Mouse (Mus musculus) C2C12 (cell line): ENCODE results near the gene Srd5a3. TPM values are rescaled to one million over a fixed set of nuclear protein-coding genes. Genes with fewer than 3 reads are reported as not detected.

ENCODE experiments used
- H3K27me3 ChIP-seq: one replicate; pipeline ENCODE4 v1.6.1; 2011; ENCODE audit not compliant: control insufficient read depth, insufficient read depth, insufficient read length
- H3K36me3 ChIP-seq: one replicate; pipeline ENCODE4 v1.6.1; 2011; ENCODE audit not compliant: control insufficient read depth, insufficient read depth
- H3K4me3 ChIP-seq: one replicate; pipeline ENCODE4 v1.5.1; 2011; ENCODE audit warnings: mild to moderate bottlenecking, control low read depth; ENCODE audit not compliant: poor library complexity, insufficient read depth, severe bottlenecking
- H3K79me2 ChIP-seq: one replicate; pipeline ENCODE4 v1.6.1; 2011; ENCODE audit not compliant: control insufficient read depth, insufficient read depth
- H3K79me3 ChIP-seq: one replicate; pipeline ENCODE4 v1.6.1; 2011; ENCODE audit warnings: low read depth, control low read depth
- H3ac ChIP-seq: one replicate; pipeline ENCODE3; 2011; ENCODE audit warnings: low read depth; ENCODE audit not compliant: control insufficient read depth, insufficient read length
- CEBPB ChIP-seq: IDR thresholded peaks from one replicate; pipeline ENCODE4 v1.6.1; 2011; ENCODE audit warnings: low read depth, mild to moderate bottlenecking, control low read depth, moderate library complexity
- CTCF ChIP-seq: IDR thresholded peaks from one replicate; pipeline ENCODE4 v1.5.1; 2011; ENCODE audit not compliant: control insufficient read depth, insufficient read depth, insufficient read length
- FOSL1 ChIP-seq: IDR thresholded peaks from one replicate; pipeline ENCODE4 v1.8.0; 2011; ENCODE audit warnings: mild to moderate bottlenecking, low read length; ENCODE audit not compliant: poor library complexity, insufficient read depth, severe bottlenecking
- MAX ChIP-seq: IDR thresholded peaks from one replicate; pipeline ENCODE4 v1.6.1; 2011; ENCODE audit warnings: mild to moderate bottlenecking, control low read depth
- MYOD1 ChIP-seq: IDR thresholded peaks from one replicate; pipeline ENCODE4 v1.6.1; 2011; ENCODE audit warnings: low read depth; ENCODE audit not compliant: control insufficient read depth, insufficient read length
- MYOG ChIP-seq: IDR thresholded peaks from one replicate; pipeline ENCODE4 v1.6.1; 2011; ENCODE audit not compliant: control insufficient read depth, insufficient read length; ENCODE audit errors: extremely low read depth
- USF1 ChIP-seq: IDR thresholded peaks from one replicate; pipeline ENCODE4 v1.6.1; 2011; ENCODE audit warnings: low read depth, mild to moderate bottlenecking, control low read depth, moderate library complexity
- polyA plus RNA-seq: library from polyadenylated mRNA; unstranded; fragments of >200 nt; fragmentation: generic; extraction: Trizol; gene quantifications from one replicate; pipeline ENCODE4 v1.2.1, GENCODE M21; 2012; ENCODE audit warnings: missing spikeins

The Srd5a3 gene
- polyA plus RNA-seq, 1 experiment: 20.3 TPM

DNA sequence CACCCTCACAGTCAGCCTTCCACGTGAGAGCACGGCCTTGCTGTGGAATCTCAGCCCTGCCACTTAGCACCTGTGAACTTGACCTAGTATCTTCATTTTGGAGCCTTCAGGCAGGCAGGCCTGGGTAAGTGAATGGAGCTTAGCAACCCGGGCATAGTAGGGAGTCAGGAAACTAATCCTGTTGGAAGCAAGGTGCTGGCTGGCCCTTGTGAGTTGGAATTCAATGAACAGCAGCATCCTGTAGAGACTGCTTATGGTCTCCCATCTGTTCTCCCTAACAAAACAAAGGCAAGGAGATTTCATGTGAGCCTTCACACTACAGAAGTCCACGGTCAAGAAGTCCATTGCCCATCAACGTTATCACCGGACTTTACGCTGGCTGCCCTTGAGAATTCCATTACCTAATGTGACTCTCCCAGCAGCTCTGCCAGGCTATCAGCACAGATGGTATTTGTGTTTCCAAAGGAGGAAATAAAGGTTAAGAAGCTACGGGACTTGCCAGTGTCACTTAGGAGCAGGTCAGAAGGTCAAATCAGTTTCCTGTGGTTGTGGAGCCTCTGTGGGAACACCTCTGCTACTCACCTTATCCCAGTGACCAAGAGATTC lies 24.5 kb upstream of the Srd5a3 start:
- H3K79me3 ChIP-seq: no peaks in the 10 kb centered on the region
- peaks cover 13% of the 10 kb centered on the region for H3K27me3 ChIP-seq
- H3K36me3 ChIP-seq: no peaks in the 10 kb centered on the region
- no peak overlapping the region for H3ac ChIP-seq
- no peak overlapping the region for H3K4me3 ChIP-seq
- H3K79me2 ChIP-seq: no peaks in the 10 kb centered on the region
- TF ChIP-seq CEBPB: no peak
- TF ChIP-seq FOSL1: no peak
- TF ChIP-seq USF1: no peak
- no peak for TF ChIP-seq MYOD1
- TF ChIP-seq CTCF: no peak
- TF ChIP-seq MYOG: no peak
- no peak for TF ChIP-seq MAX

- no peak for TF ChIP-seq CTCF
- no peak for TF ChIP-seq MYOD1
- TF ChIP-seq USF1: no peak
- TF ChIP-seq MAX: no peak
- no peak for TF ChIP-seq FOSL1
- no peak for TF ChIP-seq CEBPB
- no peak for TF ChIP-seq MYOG
- no peaks in the 10 kb centered on the region for H3K79me2 ChIP-seq
- H3K79me3 ChIP-seq: no peaks in the 10 kb centered on the region
- H3K27me3 ChIP-seq: peaks cover 13% of the 10 kb centered on the region
- H3K4me3 ChIP-seq: no peak overlapping the region
- H3ac ChIP-seq: no peak overlapping the region
- H3K36me3 ChIP-seq: no peaks in the 10 kb centered on the region
These were observed 21.6 kb upstream of the Srd5a3 start for GRCm38 (mm10) chr5:76118441-76118840.

- Histone ChIP-seq H3K4me3 (no peak overlapping the region), H3K79me2 (no peaks in the 10 kb centered on the region)
- no peak for TF ChIP-seq FOSL1
- no peak for TF ChIP-seq MAX
- no peak for TF ChIP-seq CTCF
- TF ChIP-seq CEBPB: no peak
- TF ChIP-seq USF1: no peak
- TF ChIP-seq MYOG: no peak
- TF ChIP-seq MYOD1: no peak
These were observed 19.4 kb upstream of the Srd5a3 start for GRCm38 (mm10) chr5:76120634-76121033.

GRCm38 (mm10) chr5:76127584-76128316 lies 12.3 kb upstream of the Srd5a3 start:
- no peaks in the 10 kb centered on the region for H3K36me3 ChIP-seq
- H3ac ChIP-seq: no peak overlapping the region
- no peaks in the 10 kb centered on the region for H3K27me3 ChIP-seq
- no peaks in the 10 kb centered on the region for H3K79me2 ChIP-seq
- H3K79me3 ChIP-seq: no peaks in the 10 kb centered on the region
- no peak overlapping the region for H3K4me3 ChIP-seq
- no peak for TF ChIP-seq CTCF
- no peak for TF ChIP-seq FOSL1
- no peak for TF ChIP-seq MYOG

More at GRCm38 (mm10) chr5:76120634-76121033, 19.4 kb upstream of the Srd5a3 start:
- H3ac ChIP-seq: no peak overlapping the region
- peaks cover 8% of the 10 kb centered on the region for H3K27me3 ChIP-seq
- H3K36me3 ChIP-seq: no peaks in the 10 kb centered on the region
- no peaks in the 10 kb centered on the region for H3K79me3 ChIP-seq

DNA sequence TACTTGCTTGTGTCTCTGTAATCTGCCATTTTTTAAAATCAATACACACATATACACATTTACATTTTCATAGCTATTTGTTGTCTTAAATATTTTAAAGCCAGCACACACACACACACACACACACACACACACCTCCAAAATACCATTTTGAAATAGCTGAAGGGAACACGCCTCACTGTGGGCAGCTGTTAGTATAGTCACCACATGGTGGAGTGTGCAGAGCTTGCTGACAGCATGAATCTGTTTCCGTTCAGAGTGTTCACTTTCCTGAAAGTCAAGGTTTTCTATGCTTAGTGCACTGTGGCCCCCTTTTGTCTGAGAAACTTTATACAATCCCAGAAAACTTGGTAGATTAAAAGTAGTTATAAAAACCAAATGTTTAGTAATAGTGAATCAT lies 9.8 kb upstream of the Srd5a3 start:
- Histone ChIP-seq H3K4me3 (no peak overlapping the region), H3K27me3 (no peaks in the 10 kb centered on the region), H3K79me2 (no peaks in the 10 kb centered on the region), H3K79me3 (no peaks in the 10 kb centered on the region), H3K36me3 (no peaks in the 10 kb centered on the region), H3ac (no peak overlapping the region)
- TF ChIP-seq FOSL1 (no peak), USF1 (no peak), MAX (no peak), CEBPB (no peak), MYOG (no peak), CTCF (no peak), MYOD1 (no peak)

DNA sequence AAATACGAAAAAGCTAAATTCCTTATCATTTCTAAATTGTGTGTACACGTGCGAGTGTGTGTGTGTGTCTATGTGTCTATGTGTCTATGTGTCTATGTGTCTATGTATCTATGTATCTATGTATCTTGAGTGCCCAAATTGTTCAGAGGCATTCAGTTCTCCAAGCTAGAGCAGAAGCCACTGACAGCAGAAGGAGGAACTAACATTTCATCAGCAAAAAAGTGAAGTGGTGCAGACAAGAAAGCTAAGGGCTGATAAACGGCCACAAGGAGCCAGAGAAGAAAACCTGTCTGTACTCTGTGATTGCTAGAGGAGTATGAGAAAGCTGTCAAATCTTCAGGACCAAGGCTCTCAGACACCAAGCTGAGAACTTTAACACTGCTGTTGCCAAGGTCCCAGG lies 8.1 kb upstream of the Srd5a3 start:
- no peak for TF ChIP-seq MYOD1
- no peak for TF ChIP-seq MYOG
- TF ChIP-seq FOSL1: no peak
- TF ChIP-seq CTCF: no peak
- Histone ChIP-seq H3K36me3 (no peaks in the 10 kb centered on the region), H3K79me3 (no peaks in the 10 kb centered on the region), H3K27me3 (no peaks in the 10 kb centered on the region), H3K4me3 (no peak overlapping the region), H3ac (no peak overlapping the region), H3K79me2 (no peaks in the 10 kb centered on the region)
